Mouse (Mus musculus): ENCODE measurements around the gene Spink8. TPM values are rescaled to one million over a fixed set of nuclear protein-coding genes. Genes with fewer than 3 reads are reported as not detected.

The Spink8 gene
- polyA plus RNA-seq, 1 experiment from 2014 or later: not detected

GRCm38 (mm10) chr9:109874797-109875691 lies 63.0 kb downstream of the Spink8 start, which contains the start of gene Cdc25a:
Gene Cdc25a, plus strand, starts transcription at chr9:109875579.
- Histone ChIP-seq H3K27me3 (replicated peaks) (no peaks in the 10 kb centered on the region), H3K4me3 (peak within 1 kb of the TSS; percentile 94), H3K4me1 (peaks cover 18% of the 10 kb centered on the region), H3K9me3 (no peaks in the 10 kb centered on the region), H3K9ac (peak within 1 kb of the TSS; percentile 61), H3K4me2 (peak within 1 kb of the TSS; percentile 68), H3K36me3 (replicated peaks) (no peaks in the 10 kb centered on the region; the same call in 1 of the 2 replicates), H3K27ac (peak within 1 kb of the TSS; percentile 78)
- ATAC-seq (replicated peaks): peak; percentile 94
- 8% methylated on average over 33 of the region's 33 CpGs for WGBS

- Histone ChIP-seq H3K27ac (peak overlapping the region; percentile 78), H3K9me3 (no peaks in the 10 kb centered on the region), H3K36me3 (replicated peaks) (peaks cover 8% of the 10 kb centered on the region; the same call in 1 of the 2 replicates), H3K4me2 (peak overlapping the region; percentile 68), H3K27me3 (replicated peaks) (no peaks in the 10 kb centered on the region), H3K4me3 (peak overlapping the region; percentile 94), H3K4me1 (peaks cover 18% of the 10 kb centered on the region), H3K9ac (peak overlapping the region; percentile 61)
- under 1% methylated on average over 75 of the region's 76 CpGs for WGBS
- ATAC-seq (replicated peaks): peak; percentile 74
Measured at GRCm38 (mm10) chr9:109875695-109876601, 63.9 kb downstream of the Spink8 start.

Other genes starting within 250 kb of the Spink8 start
- gene Fbxw15, start 244.0 kb upstream of the Spink8 start, polyA plus RNA-seq (2015; fragmentation: Nextera tagmentation; extraction: Ambion mirVana): not detected in 2 replicates
- 0.23 TPM in 1 of 2 replicates, not detected in the other for gene Fbxw24, start 186.2 kb upstream of the Spink8 start, polyA plus RNA-seq (2015; fragmentation: Nextera tagmentation; extraction: Ambion mirVana)
- not detected in 2 replicates for gene Fbxw25, start 147.6 kb upstream of the Spink8 start, polyA plus RNA-seq (2015; fragmentation: Nextera tagmentation; extraction: Ambion mirVana)
- gene Fbxw18, start 109.6 kb upstream of the Spink8 start, polyA plus RNA-seq (2015; fragmentation: Nextera tagmentation; extraction: Ambion mirVana): 0.11 and 0.18 TPM in 2 replicates
- gene Fbxw26, start 66.2 kb upstream of the Spink8 start, polyA plus RNA-seq (2015; fragmentation: Nextera tagmentation; extraction: Ambion mirVana): not detected in 2 replicates
- 0.44 TPM in 1 of 2 replicates, not detected in the other for gene Fbxw27, start 21.6 kb upstream of the Spink8 start, polyA plus RNA-seq (2015; fragmentation: Nextera tagmentation; extraction: Ambion mirVana)
- 59.4 and 68.3 TPM in 2 replicates for gene Nme6, start 20.5 kb downstream of the Spink8 start, polyA plus RNA-seq (2015; fragmentation: Nextera tagmentation; extraction: Ambion mirVana)
- gene Camp, start 37.3 kb downstream of the Spink8 start, polyA plus RNA-seq (2015; fragmentation: Nextera tagmentation; extraction: Ambion mirVana): 2.6 TPM in 1 of 2 replicates, not detected in the other
- 12.4 and 14.7 TPM in 2 replicates for gene Cdc25a, start 63.3 kb downstream of the Spink8 start, polyA plus RNA-seq (2015; fragmentation: Nextera tagmentation; extraction: Ambion mirVana)
- 167 and 181 TPM in 2 replicates for gene Map4, start 119.2 kb downstream of the Spink8 start, polyA plus RNA-seq (2015; fragmentation: Nextera tagmentation; extraction: Ambion mirVana)